Mouse (Mus musculus): ENCODE measurements around the gene Fam208b. TPM values are rescaled to one million over a fixed set of nuclear protein-coding genes. Genes with fewer than 3 reads are reported as not detected.
"Not testable (repeated sequence)": the region's sequence is repeated elsewhere in the genome, so short reads cannot be mapped to it uniquely, and the experiment has no call there.

The Fam208b gene
- polyA plus RNA-seq, 1 experiment from 2014 or later, result 30.4 TPM

- Histone ChIP-seq H3K27ac (replicated peaks; ENCODE audit: low read depth, low read length) (no peak overlapping the region), H3K4me2 (ENCODE audit: low read depth, low read length) (no peak overlapping the region), H3K4me3 (ENCODE audit: low read depth, low read length) (no peak overlapping the region), H3K9ac (replicated peaks; ENCODE audit: low read length) (no peak overlapping the region), H3K9me3 (replicated peaks; ENCODE audit: control insufficient read depth, low read length) (no peaks in the 10 kb centered on the region), H3K36me3 (replicated peaks; ENCODE audit: control insufficient read depth, insufficient read depth, low read depth, low read length) (no peaks in the 10 kb centered on the region), H3K4me1 (ENCODE audit: control insufficient read depth, insufficient read depth, low read length) (no peaks in the 10 kb centered on the region), H3K27me3 (ENCODE audit: control insufficient read depth, insufficient read depth, low read length) (no peaks in the 10 kb centered on the region)
- no peak for DNase-seq (ENCODE audit: low spot score)
- ATAC-seq (replicated peaks; ENCODE audit: insufficient number of reproducible peaks, low FRiP score, low TSS enrichment, low read depth), result no peak
- 93% methylated on average over 1 of the region's 1 CpGs for WGBS
These were observed 87.0 kb downstream of the Fam208b start for GRCm38 (mm10) chr13:3523946-3524345.

GRCm38 (mm10) chr13:3523459-3523858 lies 87.4 kb downstream of the Fam208b start:
- WGBS, result 80% methylated on average over 6 of the region's 6 CpGs
- H3K36me3 ChIP-seq (replicated peaks; ENCODE audit: control insufficient read depth, insufficient read depth, low read depth, low read length), result no peaks in the 10 kb centered on the region
- ATAC-seq (replicated peaks; ENCODE audit: insufficient number of reproducible peaks, low FRiP score, low TSS enrichment, low read depth), result no peak
- no peak overlapping the region for H3K27ac ChIP-seq (replicated peaks; ENCODE audit: low read depth, low read length)
- H3K9ac ChIP-seq (replicated peaks; ENCODE audit: low read length), result no peak overlapping the region
- H3K4me1 ChIP-seq (ENCODE audit: control insufficient read depth, insufficient read depth, low read length), result no peaks in the 10 kb centered on the region
- no peaks in the 10 kb centered on the region for H3K27me3 ChIP-seq (ENCODE audit: control insufficient read depth, insufficient read depth, low read length)
- H3K4me3 ChIP-seq (ENCODE audit: low read depth, low read length), result no peak overlapping the region
- no peak overlapping the region for H3K4me2 ChIP-seq (ENCODE audit: low read depth, low read length)
- no peak for DNase-seq (ENCODE audit: low spot score)
- no peaks in the 10 kb centered on the region for H3K9me3 ChIP-seq (replicated peaks; ENCODE audit: control insufficient read depth, low read length)

GRCm38 (mm10) chr13:3519994-3520393 lies 90.9 kb downstream of the Fam208b start:
- H3K27me3 ChIP-seq (ENCODE audit: control insufficient read depth, insufficient read depth, low read length); H3K9me3 ChIP-seq (replicated peaks; ENCODE audit: control insufficient read depth, low read length); DNase-seq (ENCODE audit: low spot score); H3K9ac ChIP-seq (replicated peaks; ENCODE audit: low read length); H3K4me2 ChIP-seq (ENCODE audit: low read depth, low read length); H3K36me3 ChIP-seq (replicated peaks; ENCODE audit: control insufficient read depth, insufficient read depth, low read depth, low read length); ATAC-seq (replicated peaks; ENCODE audit: insufficient number of reproducible peaks, low FRiP score, low TSS enrichment, low read depth); H3K4me3 ChIP-seq (ENCODE audit: low read depth, low read length); H3K27ac ChIP-seq (replicated peaks; ENCODE audit: low read depth, low read length); H3K4me1 ChIP-seq (ENCODE audit: control insufficient read depth, insufficient read depth, low read length): not testable (repeated sequence)
- 65% methylated on average over 1 of the region's 1 CpGs for WGBS

GRCm38 (mm10) chr13:3519357-3519756 lies 91.6 kb downstream of the Fam208b start:
- not testable (repeated sequence) for H3K9me3 ChIP-seq (replicated peaks; ENCODE audit: control insufficient read depth, low read length); ATAC-seq (replicated peaks; ENCODE audit: insufficient number of reproducible peaks, low FRiP score, low TSS enrichment, low read depth); H3K9ac ChIP-seq (replicated peaks; ENCODE audit: low read length); H3K36me3 ChIP-seq (replicated peaks; ENCODE audit: control insufficient read depth, insufficient read depth, low read depth, low read length); H3K27ac ChIP-seq (replicated peaks; ENCODE audit: low read depth, low read length); H3K4me2 ChIP-seq (ENCODE audit: low read depth, low read length); DNase-seq (ENCODE audit: low spot score); H3K27me3 ChIP-seq (ENCODE audit: control insufficient read depth, insufficient read depth, low read length); H3K4me3 ChIP-seq (ENCODE audit: low read depth, low read length); H3K4me1 ChIP-seq (ENCODE audit: control insufficient read depth, insufficient read depth, low read length)
- WGBS, result 88% methylated on average over 1 of the region's 4 CpGs

Other genes starting within 250 kb of the Fam208b start
- gene Gdi2, start 73.0 kb downstream of the Fam208b start, polyA plus RNA-seq (2014; fragmentation: Nextera tagmentation; extraction: Ambion mirVana), result 533 and 539 TPM in 2 replicates
- gene Asb13, start 22.9 kb upstream of the Fam208b start, polyA plus RNA-seq (2014; fragmentation: Nextera tagmentation; extraction: Ambion mirVana), result 8.5 and 9.6 TPM in 2 replicates
- 0.29 and 0.39 TPM in 2 replicates for gene Calml3, start 193.2 kb upstream of the Fam208b start, polyA plus RNA-seq (2014; fragmentation: Nextera tagmentation; extraction: Ambion mirVana)
- not detected in 2 replicates for gene Calm4, start 226.6 kb upstream of the Fam208b start, polyA plus RNA-seq (2014; fragmentation: Nextera tagmentation; extraction: Ambion mirVana)
- not detected in 2 replicates for gene Calm5, start 243.1 kb upstream of the Fam208b start, polyA plus RNA-seq (2014; fragmentation: Nextera tagmentation; extraction: Ambion mirVana)